Mouse (Mus musculus): ENCODE measurements around the gene Myo1b.

DNA sequence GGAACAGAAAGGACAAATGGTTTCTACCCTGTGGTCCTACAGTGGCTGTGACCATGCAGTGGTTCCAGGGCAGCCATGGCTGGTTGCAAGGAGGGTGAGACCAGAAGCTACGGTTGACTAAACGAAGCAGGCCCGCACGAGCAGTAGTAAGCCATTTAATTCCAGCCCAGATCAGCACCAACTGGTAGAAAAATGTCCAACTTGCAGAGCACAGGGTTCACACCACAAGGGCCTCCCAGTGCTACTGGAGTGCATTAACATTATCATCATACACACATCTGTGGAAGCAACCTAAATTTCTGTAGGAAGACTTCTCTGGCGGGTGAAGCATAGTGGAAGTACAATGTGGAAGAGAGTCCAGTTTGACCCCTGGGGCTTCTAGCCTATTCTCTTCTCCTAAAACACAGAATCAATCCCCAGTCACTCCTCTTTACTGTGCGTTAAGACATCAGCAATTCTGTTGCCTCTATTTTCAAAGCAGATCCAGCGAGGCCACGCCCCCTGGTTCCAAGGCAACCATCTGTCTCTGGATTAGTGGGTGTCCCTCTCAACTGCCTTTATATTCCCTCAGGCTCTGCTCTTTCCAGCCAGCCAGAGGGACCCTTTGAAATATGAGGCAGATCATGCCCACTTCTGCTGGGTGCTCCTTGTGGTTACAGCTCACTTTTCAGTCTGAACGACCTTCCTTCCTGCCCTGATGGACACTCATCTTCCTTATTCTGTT, 120.1 kb downstream of the Myo1b start:
- no peak for TF ChIP-seq TAL1 (IDR thresholded peaks at IDR 0.05; ENCODE audit: low read length)
- TF ChIP-seq GATA1 (IDR thresholded peaks at IDR 0.05; ENCODE audit: low read length): no peak
